Mouse (Mus musculus): ENCODE measurements around the gene Gm10271.

- TF ChIP-seq CTCF (IDR thresholded peaks at IDR 0.05; ENCODE audit: low read depth) (no peak), EP300 (IDR thresholded peaks at IDR 0.05; ENCODE audit: low read depth) (no peak)
Observed at GRCm38 (mm10) chr10:116913647-116914273, 58.6 kb downstream of the Gm10271 start.

Measured in liver, postnatal 0 days (tissue).